Mouse (Mus musculus): ENCODE data around the gene Med13l.

Med13l gene

DNA sequence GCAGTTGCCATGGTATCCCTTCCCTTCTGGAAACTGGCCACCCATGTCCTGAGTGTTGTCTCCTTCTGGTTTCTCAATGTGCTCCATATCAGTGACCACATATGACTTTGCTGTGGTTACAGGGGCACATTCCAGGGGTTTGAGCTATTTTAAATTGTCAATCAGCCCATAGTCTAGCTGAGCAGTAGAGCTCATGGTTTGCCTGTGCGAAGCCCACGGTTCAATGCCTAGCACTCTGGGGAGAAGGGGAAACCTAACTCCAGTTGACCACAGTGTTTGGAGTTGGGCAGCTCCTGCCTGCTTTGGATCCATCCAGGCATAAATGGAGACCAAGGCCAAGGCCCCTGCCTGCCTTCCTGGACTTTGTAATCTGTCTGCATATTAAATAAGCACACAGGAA lies 182.6 kb downstream of the Med13l start:
- no peak for DNase-seq

DNA sequence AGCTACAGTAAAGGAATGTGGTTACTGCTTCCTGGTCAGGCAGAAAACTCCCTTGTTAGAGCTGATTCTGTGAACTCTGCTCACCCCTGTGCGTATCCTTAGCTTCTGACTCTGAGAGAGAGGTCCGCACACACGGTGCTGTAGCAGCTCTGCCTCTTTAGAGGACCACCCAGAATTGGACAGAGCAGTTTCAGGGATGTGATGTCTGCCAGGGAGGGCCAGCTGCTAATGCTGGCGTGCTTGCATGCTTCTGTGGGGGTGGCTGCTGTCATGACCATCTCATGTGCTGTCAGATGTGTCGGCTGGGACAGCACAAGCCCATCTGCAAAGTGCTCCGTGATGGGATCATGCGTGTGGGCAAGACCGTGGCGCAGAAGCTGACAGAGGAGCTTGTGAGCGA lies 186.5 kb downstream of the Med13l start:
- DNase-seq, result no peak

DNA sequence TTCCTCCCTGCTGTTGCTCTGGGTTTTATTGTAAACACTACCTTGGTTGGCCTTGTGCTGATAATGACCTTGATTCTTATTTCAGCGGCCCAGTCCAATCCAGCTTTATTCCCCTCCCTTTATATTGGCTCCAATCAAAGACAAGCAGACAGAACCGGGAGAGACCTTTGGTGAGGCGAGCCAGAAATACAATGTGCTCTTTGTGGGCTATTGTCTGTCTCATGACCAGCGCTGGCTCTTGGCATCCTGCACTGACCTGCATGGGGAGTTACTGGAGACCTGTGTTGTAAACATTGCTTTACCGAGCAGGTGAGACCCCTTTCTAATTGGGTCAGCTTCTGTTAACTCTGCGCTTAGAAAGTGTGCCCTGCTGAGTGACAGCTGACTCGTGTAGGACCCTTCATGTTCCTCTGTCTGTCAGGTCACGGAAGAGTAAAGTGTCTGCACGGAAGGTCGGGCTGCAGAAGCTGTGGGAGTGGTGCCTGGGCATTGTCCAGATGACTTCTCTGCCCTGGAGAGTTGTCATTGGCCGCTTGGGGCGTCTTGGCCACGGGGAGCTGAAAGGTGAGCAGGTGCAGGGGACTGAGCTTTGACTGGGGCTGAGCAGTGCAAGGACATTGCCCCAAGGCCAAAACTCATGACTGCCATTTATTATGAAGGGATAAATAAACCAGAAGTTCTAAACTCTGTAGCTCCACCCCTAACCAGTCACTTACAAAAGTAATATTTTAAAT lies 191.1 kb downstream of the Med13l start:
- DNase-seq, result no peak

DNA sequence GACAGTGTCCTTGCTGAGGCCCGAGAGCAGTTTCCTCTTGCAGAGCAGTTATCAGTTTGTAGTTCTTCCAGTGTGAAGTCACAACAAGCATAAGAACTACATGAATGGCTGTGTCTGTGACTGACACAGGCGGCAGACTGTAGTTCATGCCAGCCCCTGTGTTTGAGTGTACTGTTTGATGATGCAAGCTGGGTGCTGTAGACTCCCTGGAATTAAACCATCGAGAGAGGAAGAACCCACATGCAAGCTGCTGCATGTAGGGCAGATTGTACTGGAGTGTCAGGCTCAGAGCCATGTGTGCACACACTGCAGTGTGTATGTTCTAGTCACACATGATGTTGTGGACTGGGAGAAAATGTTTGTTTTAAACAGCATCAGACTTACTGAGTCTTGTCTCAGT lies 192.4 kb downstream of the Med13l start:
- no peak for DNase-seq

DNA sequence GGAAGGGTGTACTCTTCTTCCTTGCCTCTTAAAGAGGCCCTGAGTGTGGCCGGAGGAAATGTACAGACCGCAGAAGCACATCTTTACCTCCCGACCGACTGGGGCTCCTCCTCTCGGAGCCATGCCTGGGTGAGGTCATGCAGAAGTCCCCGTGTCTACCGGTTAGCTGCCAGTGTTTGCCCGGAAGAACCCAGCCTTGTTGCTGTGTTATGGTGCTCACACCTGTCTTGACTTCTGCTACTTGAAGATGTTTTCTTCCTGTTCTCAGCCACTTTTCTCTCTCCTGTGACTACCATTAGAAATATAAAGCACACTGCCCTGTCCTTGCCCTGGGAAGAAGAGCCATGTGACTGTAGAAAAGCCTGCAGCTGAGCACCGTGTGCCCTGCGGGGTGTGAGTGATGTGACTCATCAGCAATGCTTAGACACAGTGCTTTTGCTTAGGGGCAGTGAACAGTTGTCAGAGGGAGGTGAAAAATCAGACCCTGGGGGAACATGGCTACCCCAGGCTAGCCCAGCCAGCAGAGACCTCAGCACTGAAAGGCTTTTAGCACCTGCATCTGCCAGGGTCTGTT lies 193.1 kb downstream of the Med13l start:
- no peak for DNase-seq

DNA sequence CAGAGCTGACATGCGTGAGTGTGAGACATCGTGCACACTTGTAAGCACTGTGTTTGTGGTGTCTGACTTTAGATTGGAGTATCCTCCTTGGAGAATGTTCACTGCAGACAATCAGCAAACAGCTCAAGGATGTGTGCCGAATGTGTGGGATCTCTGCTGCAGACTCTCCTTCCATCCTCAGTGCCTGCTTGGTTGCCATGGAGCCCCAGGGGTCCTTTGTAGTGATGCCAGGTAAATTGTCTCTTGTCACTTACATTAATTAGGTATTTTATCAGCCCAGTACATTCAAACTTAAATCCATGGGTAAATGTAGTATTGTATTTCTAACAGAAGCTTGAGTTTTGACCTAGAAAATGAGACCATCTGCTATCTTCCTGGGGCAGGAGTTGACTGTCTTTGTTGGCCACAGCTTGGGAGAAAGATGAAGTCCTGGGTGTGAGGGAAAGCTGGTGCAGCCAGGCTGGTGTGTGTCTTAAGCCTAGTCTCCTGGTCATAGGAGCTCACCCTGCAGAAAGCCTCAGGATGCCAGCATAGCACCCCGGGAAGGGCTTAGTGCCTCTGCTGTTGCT lies 193.8 kb downstream of the Med13l start:
- DNase-seq, result no peak

DNA sequence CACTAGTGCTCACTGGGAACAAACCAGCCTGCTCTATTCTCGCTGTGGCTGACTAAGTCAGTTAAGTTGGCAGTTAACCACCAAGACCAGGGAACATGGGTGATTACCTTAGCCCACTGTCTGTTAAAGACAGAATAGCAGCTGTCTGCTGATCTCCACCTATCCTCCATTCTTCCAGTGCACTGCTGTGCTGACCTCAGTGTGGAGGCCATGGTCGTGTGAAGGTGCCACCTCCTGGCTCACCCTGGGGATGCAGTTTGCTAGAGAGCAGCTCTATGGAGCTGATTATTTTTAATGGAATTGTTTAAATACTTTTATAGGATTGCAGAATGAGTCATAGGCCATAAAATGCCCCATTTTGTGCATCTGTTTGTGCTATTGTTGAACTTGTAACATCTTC lies 195.6 kb downstream of the Med13l start:
- no peak for DNase-seq

DNA sequence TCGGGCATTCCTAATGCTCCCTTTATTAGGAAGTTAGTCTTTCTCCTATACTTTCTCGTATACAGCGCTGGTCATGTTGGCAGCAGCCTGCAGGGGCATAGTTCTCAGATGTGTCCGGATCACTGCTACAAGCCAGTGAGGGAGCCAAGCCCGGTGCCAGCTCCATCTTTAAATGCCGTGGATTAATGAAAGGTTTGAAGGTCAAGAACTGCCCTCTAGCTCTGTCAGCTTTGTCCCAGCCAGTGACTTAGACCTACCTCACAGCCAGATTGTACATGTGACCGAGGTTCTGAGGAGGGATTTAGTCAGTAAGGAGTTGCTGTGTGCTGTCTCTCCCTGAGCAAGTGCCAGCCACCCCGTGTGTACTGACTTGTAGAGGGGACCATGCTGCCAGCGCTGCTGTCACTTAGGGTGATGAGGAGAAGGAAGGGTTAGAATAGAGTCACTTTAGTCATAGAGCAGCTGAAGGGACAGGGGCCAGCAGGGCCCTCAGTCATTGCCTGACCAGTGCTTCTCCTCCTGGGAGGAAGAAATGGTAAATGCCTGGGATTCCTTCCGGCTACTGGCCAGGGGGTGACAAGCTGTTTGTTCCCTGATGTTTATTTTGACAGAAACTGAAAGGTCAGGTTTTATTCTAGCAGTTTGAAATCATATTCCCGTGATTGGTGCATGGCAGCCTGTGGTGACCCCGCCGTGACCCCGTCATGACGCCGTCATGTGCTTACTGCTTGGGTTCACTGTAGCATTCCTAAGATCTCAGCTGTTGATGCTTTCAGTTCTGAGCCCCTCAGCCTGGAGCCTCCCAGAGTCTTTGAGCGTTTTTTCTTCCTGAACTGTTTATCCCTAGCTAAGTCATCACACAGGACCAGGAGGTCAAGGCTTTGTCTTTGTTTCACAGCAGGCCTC lies 197.2 kb downstream of the Med13l start:
- peak; percentile 64 for DNase-seq

DNA sequence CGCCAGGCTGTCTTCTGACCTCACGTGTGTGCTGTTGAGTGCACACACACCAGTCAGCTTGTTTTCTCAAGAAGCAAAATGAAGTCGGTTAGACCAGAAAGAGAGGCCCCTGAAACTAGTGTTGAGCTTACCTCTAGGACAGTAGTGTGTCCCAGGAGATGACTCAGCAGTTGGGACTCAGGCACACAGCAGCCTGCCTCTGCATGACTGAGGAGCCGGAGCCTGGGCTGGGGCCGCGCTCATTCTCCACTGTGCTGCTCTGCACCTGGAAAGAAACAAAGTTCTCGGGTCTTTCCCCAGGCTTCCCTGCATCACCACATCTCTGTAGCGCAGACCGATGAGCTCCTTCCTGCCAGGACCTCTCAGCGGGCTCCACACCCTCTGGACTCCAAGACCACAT lies 200.5 kb downstream of the Med13l start:
- no peak for DNase-seq

DNA sequence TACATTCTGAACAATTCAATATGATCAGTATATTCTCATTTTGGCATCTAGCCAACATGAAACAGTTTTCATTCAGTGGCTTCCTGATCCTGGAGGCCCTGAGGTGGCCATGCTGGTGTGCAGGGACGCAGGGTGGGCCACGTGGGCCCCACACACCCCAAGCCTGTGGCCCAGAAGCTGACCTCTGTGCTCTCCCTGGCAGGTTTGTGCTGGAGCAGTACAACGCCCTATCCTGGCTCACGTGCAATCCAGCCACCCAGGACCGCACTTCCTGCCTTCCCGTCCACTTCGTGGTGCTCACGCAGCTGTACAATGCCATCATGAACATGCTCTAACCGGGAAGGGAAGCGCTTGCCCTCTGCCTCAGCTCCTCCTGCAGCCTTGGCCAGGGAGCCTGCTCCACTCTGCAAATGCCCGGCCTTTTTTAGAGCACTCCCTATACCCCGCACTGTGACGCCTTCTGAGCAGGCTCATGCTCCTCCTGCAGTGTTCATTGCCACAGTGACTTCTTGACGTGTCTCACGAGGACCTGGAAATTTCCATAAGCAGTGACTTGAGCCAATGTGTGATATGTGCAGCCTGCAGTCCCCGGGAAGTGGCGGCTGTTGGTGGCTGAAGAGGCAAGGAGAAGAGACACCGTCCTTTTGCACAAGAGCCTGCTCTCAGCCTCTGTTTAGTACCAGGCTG lies 202.2 kb downstream of the Med13l start:
- DNase-seq, result no peak

DNA sequence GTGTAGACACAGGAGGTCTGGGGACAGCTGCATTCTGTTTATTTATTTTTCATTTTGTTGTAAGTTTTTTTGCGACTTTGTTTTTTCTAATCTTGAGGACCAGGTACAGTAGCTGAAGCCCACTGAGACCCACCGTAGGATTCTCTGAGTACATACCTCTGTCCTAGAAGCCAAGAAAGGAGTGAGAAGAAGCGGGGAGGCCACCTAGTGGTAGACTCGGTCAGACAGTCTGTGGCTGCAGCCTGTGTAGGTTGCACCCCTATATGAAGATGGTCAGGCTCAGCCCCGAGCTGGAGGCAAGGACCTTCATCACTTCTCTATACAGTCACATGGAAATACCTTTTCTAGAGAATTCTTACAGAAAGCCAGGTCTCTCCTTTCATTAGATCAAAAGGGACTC lies 202.9 kb downstream of the Med13l start:
- peak; percentile 56 for DNase-seq

DNA sequence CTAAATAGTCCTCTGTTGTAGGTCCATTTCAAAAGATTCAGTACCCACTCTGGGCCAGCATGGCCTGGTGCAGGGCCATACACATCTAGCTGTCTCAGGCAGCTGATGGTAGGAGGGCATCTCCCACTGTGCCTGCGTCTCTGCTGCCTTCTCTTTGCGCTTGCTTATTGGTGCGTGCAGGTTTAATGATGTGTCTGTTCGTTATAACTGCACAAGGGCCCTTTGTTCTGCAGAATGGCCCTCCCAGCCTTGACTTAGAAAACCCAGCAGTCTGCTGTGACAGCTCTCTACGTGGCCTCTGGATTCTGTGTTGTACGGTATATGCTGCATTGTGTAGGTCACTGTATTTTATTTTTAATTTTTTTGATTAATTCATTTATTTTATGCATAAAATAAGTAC lies 208.7 kb downstream of the Med13l start:
- DNase-seq, result no peak

DNA sequence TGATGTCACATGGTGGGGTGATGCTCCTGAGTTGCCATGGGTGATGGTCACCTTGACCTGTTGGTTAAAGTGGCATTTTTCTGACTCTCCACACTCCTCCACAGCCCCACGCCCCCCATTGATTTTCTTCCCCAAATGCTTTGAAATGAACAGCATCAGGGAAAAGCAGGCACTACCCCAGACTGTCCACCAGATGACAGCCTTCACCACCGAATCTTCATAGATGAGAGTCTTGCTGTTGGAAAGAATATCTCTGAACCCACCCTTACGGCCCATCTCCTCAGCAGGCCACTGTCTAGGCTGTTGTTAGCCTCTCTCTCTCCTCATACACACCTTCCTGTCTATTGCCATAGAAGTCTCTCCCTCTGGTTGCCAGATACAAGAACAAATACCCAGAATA lies 213.4 kb downstream of the Med13l start:
- peak; percentile 60 for DNase-seq

DNA sequence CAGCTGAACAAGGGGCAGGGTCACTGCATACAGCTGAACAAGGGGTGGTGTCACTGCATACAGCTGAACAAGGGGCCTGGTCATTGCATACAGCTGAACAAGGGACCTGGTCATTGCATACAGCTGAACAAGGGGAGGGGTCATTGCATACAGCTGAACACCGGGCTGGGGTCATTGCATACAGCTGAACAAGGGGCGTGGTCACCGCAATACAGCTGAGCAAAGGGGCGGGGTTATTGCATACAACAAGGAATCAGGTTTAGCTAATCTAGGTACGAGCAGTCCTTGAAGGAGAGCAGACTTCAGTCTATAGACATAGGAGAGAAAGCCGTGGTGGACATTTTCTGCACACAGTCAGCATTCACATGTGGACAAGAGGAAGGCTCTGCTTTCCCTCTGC lies 215.9 kb downstream of the Med13l start:
- no peak for DNase-seq

DNA sequence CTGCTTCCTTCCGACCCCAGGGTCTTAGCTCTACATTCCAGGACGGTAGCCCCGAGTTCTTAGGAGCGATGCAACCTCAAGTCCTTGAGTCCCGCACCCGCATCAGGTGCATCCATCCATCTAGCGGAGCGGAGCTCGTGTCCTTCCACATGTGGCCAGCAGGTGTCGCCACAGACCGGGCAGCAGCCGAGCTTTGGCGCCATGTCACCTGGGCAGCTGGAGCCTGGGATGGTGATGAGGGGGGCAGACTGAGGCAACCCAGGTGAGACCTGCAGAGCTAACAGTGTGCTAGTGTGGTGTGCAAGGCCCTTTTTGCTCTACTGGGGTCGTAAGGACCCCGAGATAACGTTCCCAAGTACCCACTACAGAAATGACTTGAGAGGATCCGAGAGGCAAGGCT lies 221.1 kb downstream of the Med13l start:
- peak; percentile 82 for DNase-seq

DNA sequence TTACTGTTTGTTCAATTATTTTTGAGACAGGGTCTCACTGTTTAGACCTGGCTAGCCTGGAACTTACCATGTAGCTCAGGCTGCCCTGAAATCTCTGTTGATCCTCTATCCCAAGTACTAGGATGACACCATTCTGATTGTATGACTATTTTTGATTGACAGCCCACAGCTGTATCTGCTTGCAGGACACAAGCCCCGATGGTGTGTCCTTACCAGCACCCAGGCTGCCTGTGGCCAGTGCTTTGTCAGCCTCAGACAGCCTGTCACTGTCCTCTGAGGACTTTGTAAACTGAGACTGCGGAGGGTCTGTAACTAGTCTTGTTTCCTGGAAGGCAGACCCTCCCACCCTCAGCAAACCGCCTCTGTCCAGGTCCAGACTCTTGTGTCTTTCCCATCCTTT lies 221.7 kb downstream of the Med13l start:
- no peak for DNase-seq

DNA sequence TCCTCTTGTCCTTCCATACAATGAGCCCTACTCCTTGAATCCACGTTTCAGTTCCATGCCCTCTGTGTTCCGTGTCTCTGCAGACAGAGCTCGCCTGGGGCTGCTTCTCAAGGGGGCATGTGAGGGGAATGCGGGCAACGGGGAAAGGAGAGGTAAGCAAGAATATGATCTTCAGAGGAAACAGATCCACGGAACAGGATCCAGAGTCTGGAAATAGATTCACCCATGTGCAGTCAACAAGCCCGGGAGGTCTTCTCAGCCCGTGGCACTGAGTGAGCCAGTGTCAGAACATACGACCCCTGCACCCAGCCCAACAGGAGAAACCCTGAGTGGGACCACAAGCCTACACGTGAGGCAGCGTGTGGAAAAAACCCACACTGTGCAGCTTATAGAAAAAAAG lies 228.7 kb downstream of the Med13l start:
- no peak for DNase-seq

DNA sequence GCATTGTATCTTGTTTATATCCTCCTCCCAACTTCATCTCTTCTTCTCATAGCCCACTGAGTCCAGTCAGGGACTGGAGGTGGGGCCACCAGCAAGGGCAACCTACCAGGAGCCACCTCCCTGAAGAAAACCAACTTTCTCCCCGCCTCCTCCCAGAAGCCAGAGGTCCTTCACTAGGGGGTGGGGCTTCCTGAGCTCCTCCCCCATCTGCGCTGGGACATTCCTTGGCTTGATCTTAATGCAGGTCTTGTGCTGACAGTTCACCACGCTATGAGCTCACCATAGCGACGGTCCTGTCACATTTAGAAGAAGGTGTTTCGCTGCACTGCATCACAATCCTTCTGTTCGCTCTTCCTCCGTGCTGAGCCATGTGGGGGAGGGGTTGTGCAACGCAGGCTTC lies 229.3 kb downstream of the Med13l start:
- no peak for DNase-seq

DNA sequence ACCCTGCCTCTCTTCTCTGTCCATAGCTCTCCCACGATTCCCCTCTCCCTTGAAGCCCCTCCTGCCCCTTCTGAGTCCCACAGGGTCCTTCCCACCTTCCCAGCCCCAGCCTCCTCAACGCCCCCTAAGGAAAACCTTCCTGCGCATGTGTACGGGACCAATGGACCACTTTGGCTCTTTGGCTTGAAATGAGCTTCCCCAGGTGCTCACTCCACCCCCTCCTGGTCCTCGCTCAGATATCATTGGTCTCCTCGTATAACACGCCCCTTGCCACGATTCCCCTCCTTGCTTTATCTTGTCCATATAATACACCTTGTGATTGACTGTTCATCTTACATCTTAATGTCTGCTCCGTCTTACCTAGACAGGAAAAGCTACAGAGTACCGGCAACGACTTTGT lies 237.3 kb downstream of the Med13l start:
- DNase-seq, result no peak

DNA sequence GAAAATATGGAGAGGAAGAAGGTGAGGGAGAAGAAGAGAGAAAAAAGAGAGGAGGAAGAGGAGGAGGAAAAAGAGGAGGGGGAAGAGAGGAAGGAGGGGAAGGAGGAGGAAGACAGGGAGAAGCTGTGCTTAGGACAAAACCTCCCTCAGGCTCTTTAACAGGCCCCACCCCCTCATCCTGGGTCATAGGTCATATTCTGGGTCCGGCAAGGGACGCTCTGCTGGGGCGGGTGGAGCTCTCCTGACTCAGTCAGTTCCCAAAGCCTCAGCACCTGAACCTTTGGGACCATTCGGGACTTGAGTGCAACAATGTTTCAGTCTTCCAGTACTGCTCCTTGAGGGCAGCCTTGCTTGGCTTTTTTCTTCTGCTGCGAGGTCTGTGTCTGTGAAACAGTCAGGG lies 241.1 kb downstream of the Med13l start:
- DNase-seq, result no peak

DNA sequence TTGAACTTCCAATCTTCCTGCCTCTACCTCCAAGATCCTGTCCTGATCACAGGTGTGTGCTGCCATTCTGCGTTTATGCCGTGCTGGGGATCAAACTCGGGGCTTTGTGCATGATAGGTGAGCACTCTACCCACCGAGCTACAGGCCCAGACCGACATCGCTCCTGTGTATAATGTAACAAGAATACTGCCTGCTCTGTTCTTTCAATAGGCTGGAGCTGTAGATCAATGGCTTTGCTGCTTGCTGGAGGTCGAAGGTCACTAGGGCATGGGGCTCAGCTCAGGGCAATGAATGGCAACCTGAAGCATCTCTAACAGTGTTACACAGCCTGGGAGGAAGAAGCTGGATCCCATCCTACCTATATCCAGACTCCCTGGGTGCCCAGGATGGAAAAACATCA lies 241.6 kb downstream of the Med13l start:
- no peak for DNase-seq

DNA sequence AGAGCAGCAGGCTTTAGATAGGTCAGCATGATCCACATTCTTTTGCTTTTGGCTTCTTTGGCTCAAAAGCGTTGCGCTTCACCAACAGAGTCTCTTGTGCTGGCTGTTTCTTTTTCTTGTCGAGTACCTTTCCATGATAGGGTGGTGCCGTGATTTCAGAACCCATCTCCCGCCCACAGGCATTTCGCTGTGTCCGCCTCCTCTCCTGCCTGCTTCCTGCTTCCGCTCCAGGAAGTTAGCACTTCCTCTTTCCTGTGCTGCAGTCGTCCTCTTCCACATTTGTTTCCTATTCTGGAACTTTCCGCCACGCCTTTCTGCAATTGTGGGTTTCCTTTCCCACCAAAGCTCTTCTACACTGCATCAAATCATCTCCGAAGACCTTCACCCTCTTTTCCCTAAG lies 248.5 kb downstream of the Med13l start:
- DNase-seq, result no peak

DNA sequence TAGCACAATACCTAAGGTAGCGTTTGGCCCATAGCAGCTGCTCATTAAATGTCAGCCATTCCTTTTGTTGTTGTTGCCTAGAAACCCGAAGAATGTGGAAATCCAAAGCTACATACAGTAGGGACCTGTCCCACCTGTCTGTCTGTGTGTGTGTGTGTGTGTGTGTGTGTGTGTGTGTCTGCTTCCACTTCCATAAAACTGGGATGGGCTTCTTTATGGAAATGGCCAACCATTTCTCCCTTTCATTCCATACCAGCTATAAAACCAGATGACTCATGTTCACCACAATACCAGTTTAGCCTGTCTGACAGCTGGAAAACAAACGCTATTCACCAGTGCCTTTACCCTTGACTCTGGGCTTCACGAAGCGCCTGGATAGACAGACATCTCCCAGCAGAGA lies 249.1 kb downstream of the Med13l start:
- no peak for DNase-seq

Data from kidney, postnatal 10 days (tissue).